Mouse (Mus musculus): ENCODE measurements around the gene Ehd1. TPM values are rescaled to one million over a fixed set of nuclear protein-coding genes. Genes with fewer than 3 reads are reported as not detected.
A peak's percentile ranks its signal among the peaks of the same experiment; 100 is the strongest.
"Not testable (repeated sequence)": the region's sequence is repeated elsewhere in the genome, so short reads cannot be mapped to it uniquely, and the experiment has no call there.

The Ehd1 gene
- polyA plus RNA-seq, 1 experiment from 2014 or later: 70.0 TPM

DNA sequence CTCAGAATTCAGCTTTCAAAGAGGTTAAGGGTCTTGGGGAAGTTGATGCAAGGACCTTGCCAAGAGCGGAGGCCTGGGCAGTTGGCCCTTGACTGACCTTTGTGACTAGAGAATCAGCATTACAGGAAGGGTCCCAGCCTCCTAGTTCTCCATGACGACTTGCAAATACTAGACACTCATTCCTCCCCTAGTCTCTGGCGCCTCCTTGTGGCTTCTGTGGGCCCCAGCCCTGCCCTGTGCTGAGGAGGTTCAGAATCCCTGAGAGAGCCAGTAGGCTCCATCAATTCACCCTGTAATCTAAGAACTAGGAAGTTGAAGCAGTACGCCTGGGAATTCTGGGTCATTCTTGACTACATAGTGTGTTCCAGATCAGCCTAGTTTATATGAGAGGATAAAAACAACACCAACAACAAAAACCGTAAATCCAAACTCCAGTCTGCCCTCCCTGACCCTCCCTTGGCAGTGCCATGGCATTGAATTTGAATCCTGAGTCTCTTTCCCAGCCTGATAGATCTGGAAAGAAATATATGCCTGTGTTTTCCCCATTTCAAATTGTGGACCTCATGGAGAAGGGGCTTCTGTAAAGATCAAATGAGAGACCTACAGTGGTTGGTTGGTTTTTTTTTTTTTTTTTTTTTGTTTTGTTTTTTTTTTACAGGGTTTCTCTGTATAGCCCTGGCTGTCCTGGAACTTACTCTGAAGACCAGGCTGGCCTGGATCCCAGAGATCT lies 28.4 kb downstream of the Ehd1 start:
- WGBS: 19% methylated on average over 5 of the region's 5 CpGs
- Histone ChIP-seq H3K9me3 (no peaks in the 10 kb centered on the region), H3K4me1 (peaks cover 54% of the 10 kb centered on the region), H3K27ac (replicated peaks) (no peak overlapping the region; the same call in 1 of the 2 replicates), H3K4me2 (no peak overlapping the region), H3K4me3 (no peak overlapping the region), H3K36me3 (peaks cover 6% of the 10 kb centered on the region; the same call in 1 of the 2 replicates), H3K9ac (no peak overlapping the region; the same call in 1 of the 2 replicates), H3K27me3 (replicated peaks) (no peaks in the 10 kb centered on the region)
- no peak for ATAC-seq (ENCODE audit: extremely low read depth, insufficient number of reproducible peaks, low FRiP score, low TSS enrichment)

DNA sequence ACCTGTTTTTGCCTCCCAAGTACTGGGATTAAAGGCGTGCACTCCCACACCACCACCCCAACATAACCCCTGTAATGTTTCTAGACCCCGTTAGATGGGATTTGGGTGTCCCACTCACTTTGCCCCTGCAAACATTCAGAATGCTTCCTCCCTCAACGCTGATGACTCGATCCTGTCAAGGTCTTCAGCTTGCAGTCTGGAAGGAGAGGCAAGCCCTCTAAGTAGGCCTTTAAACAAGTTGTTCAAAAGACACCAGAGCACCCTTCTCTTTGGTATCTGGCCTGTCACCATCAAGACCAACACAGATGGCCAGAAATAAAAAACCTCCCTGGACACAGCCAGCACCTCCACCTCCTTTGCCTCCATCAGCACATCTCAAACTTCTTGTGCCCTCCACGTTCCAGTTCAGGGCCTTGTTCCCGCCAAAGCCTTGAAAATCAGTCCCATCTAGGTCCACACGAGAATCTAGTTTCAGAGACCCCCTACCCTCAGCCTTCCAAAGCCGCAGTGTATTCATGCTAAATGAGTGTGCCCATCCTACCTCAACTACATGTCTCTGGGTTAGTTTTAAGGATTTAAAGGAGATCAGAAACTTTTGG lies 29.1 kb downstream of the Ehd1 start:
- WGBS: 53% methylated on average over 8 of the region's 8 CpGs
- Histone ChIP-seq H3K27me3 (replicated peaks) (no peaks in the 10 kb centered on the region), H3K4me3 (peak overlapping the region; percentile 66), H3K4me1 (peaks cover 48% of the 10 kb centered on the region), H3K4me2 (peak overlapping the region; percentile 79), H3K36me3 (peaks cover 10% of the 10 kb centered on the region), H3K9ac (peak overlapping the region; percentile 88), H3K27ac (replicated peaks) (peak overlapping the region; percentile 62), H3K9me3 (no peaks in the 10 kb centered on the region)
- 0 out of 2 replicates have a peak, but pooled peaks have one; percentile 10 for ATAC-seq (ENCODE audit: extremely low read depth, insufficient number of reproducible peaks, low FRiP score, low TSS enrichment)

DNA sequence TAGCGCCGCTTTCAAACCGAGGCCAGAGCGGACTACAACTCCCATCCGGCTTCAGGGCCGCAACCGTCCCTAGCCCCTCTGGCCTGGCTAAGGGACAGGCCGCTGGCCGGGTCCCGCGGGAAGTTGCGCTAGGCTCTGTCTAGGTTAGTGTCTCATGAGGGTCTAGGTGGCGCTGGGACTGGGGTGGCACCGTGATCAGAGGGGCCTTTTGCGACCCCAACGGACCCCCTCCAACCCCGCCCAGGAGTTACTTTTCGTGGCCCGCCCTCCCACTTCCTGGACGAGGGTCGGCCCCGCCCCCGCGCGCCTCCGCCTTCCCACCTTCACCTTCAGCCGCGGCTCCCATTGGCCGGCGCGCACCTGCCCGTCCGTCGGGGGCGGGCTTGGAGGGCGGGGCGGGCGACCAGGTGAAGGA lies 29.6 kb downstream of the Ehd1 start, which contains the start of gene Cdc42bpg:
Cdc42bpg (plus strand) TSS at position 320 of the 415 bp plus-strand sequence.
- H3K4me2 ChIP-seq: peak within 1 kb of the TSS; percentile 79
- H3K4me1 ChIP-seq: peaks cover 45% of the 10 kb centered on the region
- H3K36me3 ChIP-seq: peaks cover 15% of the 10 kb centered on the region
- H3K4me3 ChIP-seq: peak within 1 kb of the TSS; percentile 66
- WGBS: under 1% methylated on average over 36 of the region's 38 CpGs
- peak; percentile 82 for ATAC-seq (ENCODE audit: extremely low read depth, insufficient number of reproducible peaks, low FRiP score, low TSS enrichment)
- H3K9ac ChIP-seq: peak within 1 kb of the TSS; percentile 88
- no peaks in the 10 kb centered on the region for H3K27me3 ChIP-seq (replicated peaks)
- peak within 1 kb of the TSS; percentile 62 for H3K27ac ChIP-seq (replicated peaks)
- no peaks in the 10 kb centered on the region for H3K9me3 ChIP-seq

DNA sequence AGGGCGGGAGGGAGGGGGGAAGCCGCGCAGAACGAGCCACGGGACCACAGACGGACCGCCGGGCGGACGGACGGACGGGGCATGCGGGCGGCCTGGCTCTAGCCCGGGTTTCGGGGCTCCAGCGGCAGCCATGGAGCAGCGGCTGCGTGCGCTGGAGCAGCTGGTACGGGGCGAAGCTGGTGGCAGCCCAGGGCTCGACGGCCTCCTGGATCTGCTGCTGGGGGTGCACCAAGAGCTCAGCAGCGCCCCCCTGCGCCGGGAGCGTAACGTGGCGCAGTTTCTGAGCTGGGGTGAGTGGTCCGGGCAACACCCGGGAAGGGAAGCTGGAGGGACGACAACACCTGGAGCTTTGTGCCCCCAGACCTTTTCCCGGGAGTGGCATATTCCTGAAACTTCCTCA lies 30.1 kb downstream of the Ehd1 start:
- no peaks in the 10 kb centered on the region for H3K9me3 ChIP-seq
- H3K4me1 ChIP-seq: peaks cover 45% of the 10 kb centered on the region
- peak overlapping the region; percentile 79 for H3K4me2 ChIP-seq
- H3K36me3 ChIP-seq: peaks cover 20% of the 10 kb centered on the region
- peak overlapping the region; percentile 62 for H3K27ac ChIP-seq (replicated peaks)
- ATAC-seq (ENCODE audit: extremely low read depth, insufficient number of reproducible peaks, low FRiP score, low TSS enrichment): peak; percentile 28
- peak overlapping the region; percentile 88 for H3K9ac ChIP-seq
- under 1% methylated on average over 33 of the region's 34 CpGs for WGBS
- H3K27me3 ChIP-seq (replicated peaks): no peaks in the 10 kb centered on the region
- peak overlapping the region; percentile 66 for H3K4me3 ChIP-seq

DNA sequence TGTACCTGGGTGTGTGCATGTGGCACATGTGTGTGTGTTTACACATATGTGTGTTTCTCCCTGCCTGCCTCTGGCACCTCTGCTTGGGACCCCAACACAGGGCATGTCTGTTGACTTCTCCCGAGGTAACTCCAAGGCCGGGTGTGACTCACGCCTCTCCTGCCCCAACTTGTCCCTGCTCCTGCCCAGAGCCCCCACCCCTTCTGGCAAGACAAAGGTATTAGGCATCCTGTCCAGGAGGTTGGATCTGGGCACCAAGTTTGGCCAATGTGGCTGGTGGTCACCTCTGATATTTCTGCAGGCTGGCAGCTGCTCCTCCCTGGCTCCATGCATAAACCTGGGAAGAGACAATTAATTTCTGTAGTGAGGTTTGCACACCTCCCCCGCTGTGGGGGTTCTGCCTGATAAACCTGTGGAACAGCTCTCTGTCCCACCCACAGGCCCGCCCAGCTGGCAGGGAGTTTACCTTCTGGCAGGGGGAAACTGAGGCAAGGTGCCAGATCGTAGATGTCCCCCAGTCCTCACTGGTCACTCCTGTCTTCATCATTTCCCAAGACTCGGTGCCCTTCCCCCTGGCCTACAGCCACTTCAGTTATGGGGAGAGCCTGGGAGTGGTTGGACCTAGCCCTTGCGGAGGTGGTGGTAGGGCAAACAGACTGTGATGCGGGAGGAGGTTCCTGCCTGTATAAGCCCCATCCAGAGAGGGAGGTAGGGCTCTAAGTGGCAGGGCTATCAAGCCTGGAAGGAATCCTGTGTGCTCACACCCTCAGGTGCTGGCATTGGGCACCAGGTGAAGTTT lies 31.4 kb downstream of the Ehd1 start:
- 79% methylated on average over 9 of the region's 9 CpGs for WGBS
- H3K27me3 ChIP-seq (replicated peaks): no peaks in the 10 kb centered on the region
- peak overlapping the region; percentile 79; the same call in 1 of the 2 replicates for H3K4me2 ChIP-seq
- peak overlapping the region; percentile 88 for H3K9ac ChIP-seq
- H3K27ac ChIP-seq (replicated peaks): no peak overlapping the region
- H3K36me3 ChIP-seq: peaks cover 30% of the 10 kb centered on the region
- no peaks in the 10 kb centered on the region for H3K9me3 ChIP-seq
- ATAC-seq (ENCODE audit: extremely low read depth, insufficient number of reproducible peaks, low FRiP score, low TSS enrichment): no peak
- H3K4me3 ChIP-seq: no peak overlapping the region
- H3K4me1 ChIP-seq: peaks cover 35% of the 10 kb centered on the region

DNA sequence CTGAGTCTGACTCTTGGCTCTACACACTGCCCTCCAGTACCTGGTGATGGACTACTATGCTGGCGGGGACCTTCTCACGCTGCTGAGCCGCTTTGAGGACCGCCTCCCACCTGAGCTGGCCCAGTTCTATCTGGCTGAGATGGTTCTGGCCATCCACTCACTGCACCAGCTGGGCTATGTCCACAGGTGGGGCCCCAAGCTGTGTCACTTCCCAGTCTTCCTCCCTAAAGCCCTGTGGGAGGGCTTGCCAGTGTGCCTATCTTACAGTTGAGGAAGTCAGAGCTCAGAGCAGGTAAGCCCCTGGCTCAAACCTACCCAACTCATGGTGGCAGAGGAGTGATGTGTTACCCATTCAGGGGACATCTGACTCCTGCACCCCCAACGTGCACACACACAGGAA lies 33.7 kb downstream of the Ehd1 start:
- no peak overlapping the region for H3K4me2 ChIP-seq
- peaks cover 52% of the 10 kb centered on the region for H3K36me3 ChIP-seq
- no peaks in the 10 kb centered on the region for H3K27me3 ChIP-seq (replicated peaks)
- H3K4me1 ChIP-seq: peaks cover 16% of the 10 kb centered on the region
- 90% methylated on average over 5 of the region's 5 CpGs for WGBS
- H3K4me3 ChIP-seq: no peak overlapping the region
- ATAC-seq (ENCODE audit: extremely low read depth, insufficient number of reproducible peaks, low FRiP score, low TSS enrichment): no peak
- H3K9me3 ChIP-seq: no peaks in the 10 kb centered on the region
- no peak overlapping the region for H3K9ac ChIP-seq
- H3K27ac ChIP-seq (replicated peaks): no peak overlapping the region

DNA sequence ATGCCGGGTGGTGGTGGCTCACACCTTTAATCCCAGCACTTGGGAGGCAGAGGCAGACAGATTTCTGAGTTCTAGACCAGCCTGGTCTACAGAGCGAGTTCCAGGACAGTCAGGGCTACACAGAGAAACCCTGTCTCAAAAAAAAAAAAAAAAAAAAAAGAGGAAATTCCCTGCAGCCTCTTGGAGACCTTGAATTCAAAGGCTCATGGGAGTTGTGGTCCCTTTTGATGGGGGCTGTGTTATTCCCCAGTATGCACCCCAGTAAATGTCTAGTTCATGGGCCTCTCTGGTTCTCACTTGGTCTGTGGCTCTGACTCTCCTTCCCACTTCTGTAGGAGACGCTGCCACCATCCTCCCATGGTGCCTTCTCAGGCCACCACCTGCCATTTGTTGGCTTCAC lies 35.3 kb downstream of the Ehd1 start:
- Histone ChIP-seq H3K36me3 (peaks cover 68% of the 10 kb centered on the region), H3K4me1 (peaks cover 15% of the 10 kb centered on the region)
- H3K4me2 ChIP-seq; ATAC-seq (ENCODE audit: extremely low read depth, insufficient number of reproducible peaks, low FRiP score, low TSS enrichment); H3K4me3 ChIP-seq; H3K27me3 ChIP-seq (replicated peaks); H3K9me3 ChIP-seq; H3K27ac ChIP-seq (replicated peaks); H3K9ac ChIP-seq: not testable (repeated sequence)
- WGBS: 84% methylated on average over 3 of the region's 3 CpGs

DNA sequence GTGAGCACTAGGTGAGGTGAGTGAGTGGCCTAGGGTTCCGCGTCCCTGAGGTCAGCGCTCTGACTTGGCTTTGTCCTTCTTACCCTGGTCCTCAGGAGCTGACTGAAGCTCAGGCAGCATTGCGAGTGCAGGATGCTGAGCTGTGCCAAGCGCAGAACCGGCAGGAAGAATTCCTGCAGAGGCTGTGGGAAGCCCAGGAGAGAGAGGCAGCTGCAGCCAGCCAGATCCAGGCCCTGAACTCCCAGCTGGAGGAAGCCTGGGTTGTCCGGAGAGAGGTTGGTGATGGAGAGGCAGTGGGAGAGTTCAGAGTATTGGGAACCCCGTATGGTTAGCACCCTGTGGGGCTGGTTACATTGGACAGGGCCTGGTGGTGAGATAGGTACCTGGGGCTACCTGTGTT lies 37.3 kb downstream of the Ehd1 start:
- no peaks in the 10 kb centered on the region for H3K9me3 ChIP-seq
- no peaks in the 10 kb centered on the region for H3K27me3 ChIP-seq (replicated peaks)
- H3K4me3 ChIP-seq: no peak overlapping the region
- ATAC-seq (ENCODE audit: extremely low read depth, insufficient number of reproducible peaks, low FRiP score, low TSS enrichment): no peak
- H3K4me2 ChIP-seq: no peak overlapping the region
- no peak overlapping the region for H3K27ac ChIP-seq (replicated peaks)
- WGBS: 89% methylated on average over 8 of the region's 8 CpGs
- H3K4me1 ChIP-seq: peaks cover 7% of the 10 kb centered on the region; the same call in 1 of the 2 replicates
- no peak overlapping the region for H3K9ac ChIP-seq
- H3K36me3 ChIP-seq: peaks cover 88% of the 10 kb centered on the region

DNA sequence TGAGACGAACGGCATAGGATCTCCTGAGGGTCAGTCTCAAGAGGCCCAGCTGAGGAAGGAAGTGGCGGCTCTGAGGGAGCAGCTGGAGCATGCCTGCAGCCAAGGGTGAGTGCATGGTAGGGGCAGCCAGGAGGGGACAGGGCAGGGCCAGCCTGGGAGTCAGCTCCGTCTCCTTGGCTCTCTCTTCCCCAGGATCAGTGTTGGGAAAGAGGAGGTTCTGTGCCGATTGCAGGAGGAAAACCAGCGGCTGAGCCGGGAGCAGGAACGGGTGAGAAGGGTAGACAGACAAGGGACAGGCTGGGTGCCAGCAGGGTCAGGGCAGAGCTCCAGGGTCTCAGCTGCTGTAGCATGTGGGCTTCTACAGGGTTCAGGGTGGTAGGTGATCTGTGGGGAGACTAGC lies 38.0 kb downstream of the Ehd1 start:
- Histone ChIP-seq H3K9me3 (no peaks in the 10 kb centered on the region), H3K4me3 (no peak overlapping the region), H3K4me2 (no peak overlapping the region), H3K4me1 (peaks cover 7% of the 10 kb centered on the region; the same call in 1 of the 2 replicates), H3K9ac (no peak overlapping the region), H3K27ac (replicated peaks) (no peak overlapping the region), H3K36me3 (peaks cover 95% of the 10 kb centered on the region), H3K27me3 (replicated peaks) (no peaks in the 10 kb centered on the region)
- whole genome bisulfite sequencing: 68% methylated on average over 8 of the region's 8 CpGs
- ATAC-seq (ENCODE audit: extremely low read depth, insufficient number of reproducible peaks, low FRiP score, low TSS enrichment): no peak

DNA sequence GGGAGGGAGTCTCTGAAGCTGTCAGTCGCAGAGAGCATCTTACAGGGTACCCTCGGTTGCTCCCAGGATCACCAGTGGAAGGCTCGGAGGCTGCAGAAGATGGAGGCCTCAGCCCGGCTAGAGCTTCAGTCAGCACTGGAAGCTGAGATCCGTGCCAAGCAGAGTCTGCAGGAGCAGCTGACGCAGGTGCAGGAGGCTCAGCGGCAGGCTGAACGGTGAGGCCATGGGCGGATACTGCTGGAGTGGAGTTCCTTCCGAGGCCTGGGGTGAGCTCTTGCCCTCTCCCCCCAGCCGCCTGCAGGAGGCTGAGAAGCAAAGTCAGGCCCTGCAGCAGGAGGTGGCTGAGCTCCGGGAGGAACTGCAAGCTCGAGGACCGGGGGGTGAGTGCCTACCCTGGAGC lies 39.0 kb downstream of the Ehd1 start:
- no peak overlapping the region for H3K4me2 ChIP-seq
- H3K27ac ChIP-seq (replicated peaks): no peak overlapping the region
- H3K36me3 ChIP-seq: peaks cover 93% of the 10 kb centered on the region
- no peak for ATAC-seq (ENCODE audit: extremely low read depth, insufficient number of reproducible peaks, low FRiP score, low TSS enrichment)
- H3K4me1 ChIP-seq: peaks cover 7% of the 10 kb centered on the region; the same call in 1 of the 2 replicates
- H3K9me3 ChIP-seq: no peaks in the 10 kb centered on the region
- no peaks in the 10 kb centered on the region for H3K27me3 ChIP-seq (replicated peaks)
- 64% methylated on average over 14 of the region's 14 CpGs for WGBS
- H3K9ac ChIP-seq: no peak overlapping the region
- H3K4me3 ChIP-seq: no peak overlapping the region

DNA sequence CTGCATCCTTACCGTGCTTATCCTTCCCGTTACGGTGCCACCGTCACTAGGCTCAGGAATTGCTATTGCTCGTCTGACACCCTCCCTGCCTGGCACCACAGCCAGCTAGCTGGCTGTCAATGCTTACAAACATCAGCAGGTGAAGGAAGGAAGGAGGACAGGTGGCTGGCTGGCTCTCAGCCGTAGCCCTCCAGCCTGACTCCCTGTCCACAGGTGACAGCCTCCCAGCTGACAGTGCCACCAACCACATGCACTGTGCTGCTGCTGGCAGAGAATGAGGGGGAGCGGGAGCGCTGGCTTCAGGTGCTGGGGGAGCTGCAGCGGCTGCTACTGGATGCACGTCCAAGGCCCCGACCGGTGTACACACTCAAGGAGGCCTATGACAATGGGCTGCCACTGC lies 41.6 kb downstream of the Ehd1 start:
- Histone ChIP-seq H3K4me2 (no peak overlapping the region), H3K27me3 (replicated peaks) (no peaks in the 10 kb centered on the region), H3K36me3 (peaks cover 90% of the 10 kb centered on the region), H3K9me3 (no peaks in the 10 kb centered on the region), H3K4me3 (no peak overlapping the region), H3K9ac (no peak overlapping the region), H3K27ac (replicated peaks) (no peak overlapping the region), H3K4me1 (peaks cover 24% of the 10 kb centered on the region)
- ATAC-seq (ENCODE audit: extremely low read depth, insufficient number of reproducible peaks, low FRiP score, low TSS enrichment): no peak
- 84% methylated on average over 12 of the region's 12 CpGs for WGBS

Measured in heart, embryonic 13.5 days (tissue).